Mouse (Mus musculus): ENCODE measurements at regions not wholly inside any gene's neighbourhood (a gene's known extent, or its start where the extent isn't known, plus 50 kb on each side); places are given as distances from the start of the nearest gene placed in this dataset.

DNA sequence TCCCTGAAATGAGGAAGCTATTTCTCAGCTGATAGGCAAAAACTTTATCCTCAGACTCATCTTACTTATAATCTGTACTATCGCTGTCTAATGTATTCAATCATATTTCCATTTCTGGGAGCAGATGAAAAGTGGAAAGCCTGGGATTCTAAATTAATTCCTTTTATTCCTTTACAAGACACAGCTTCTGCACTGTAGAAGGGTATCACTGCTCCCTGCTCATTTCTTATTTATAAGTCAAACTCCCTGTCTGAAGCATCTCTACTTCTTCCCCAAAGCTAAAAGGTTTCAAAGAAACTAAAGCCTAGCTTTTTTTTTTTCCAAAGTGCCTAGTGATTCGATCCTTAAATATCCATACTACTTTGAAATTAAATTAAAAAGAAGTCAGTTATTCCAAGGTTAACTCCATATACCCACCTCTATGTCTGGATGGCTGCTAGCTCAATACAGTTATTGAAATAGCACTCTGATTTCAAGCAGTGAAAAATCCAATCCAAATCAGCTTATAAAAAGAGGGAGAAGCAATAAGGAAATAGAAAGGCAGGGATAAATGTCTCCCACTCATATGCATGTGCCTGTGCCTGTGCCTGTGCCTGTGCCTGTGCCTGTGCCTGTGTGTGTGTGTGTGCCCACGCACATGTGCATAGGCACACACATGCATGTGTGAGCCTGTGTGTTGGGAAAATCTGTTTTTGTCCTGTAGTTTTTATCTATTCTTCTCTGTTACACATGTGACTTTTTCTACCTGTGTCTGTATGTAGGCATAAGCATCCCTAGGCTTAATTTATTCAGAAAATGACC, 380.6 kb downstream of the Tmem135 start:
- TF ChIP-seq POLR2A (IDR thresholded peaks at IDR 0.05; ENCODE audit: borderline replicate concordance, extremely low read depth, low read depth, low read length), result no peak
- no peak for TF ChIP-seq CTCF (IDR thresholded peaks at IDR 0.05; ENCODE audit: insufficient read depth, low read length)
